Mouse (Mus musculus) liver, embryonic 11.5 days (tissue): ENCODE data around the gene Alk. TPM values are rescaled to one million over a fixed set of nuclear protein-coding genes. Genes with fewer than 3 reads are reported as not detected.

ENCODE experiments used
- ATAC-seq: fragments of 200-750 bp; cut with Nextera tagmentation; replicated peaks from 2 replicates; pipeline ENCODE4 v1.8.0; 2017; ENCODE audit warnings: moderate number of reproducible peaks, mild to moderate bottlenecking, moderate TSS enrichment, moderate library complexity; ENCODE audit not compliant: low FRiP score
- DNase-seq: peaks from one replicate; pipeline ENCODE4 v3.0.0-alpha.2; 2017; ENCODE audit warnings: low spot score
- H3K27ac ChIP-seq: fragments of 300-500 bp; sonication (generic); 2 replicates; pipeline ENCODE4 v1.5.1; 2014; ENCODE audit warnings: mild to moderate bottlenecking, low read depth, low read length, control low read depth
- H3K27me3 ChIP-seq: fragments of 300-500 bp; sonication (generic); replicated peaks from 2 replicates; pipeline ENCODE4 v1.6.1; 2014; ENCODE audit warnings: low read length, mixed read lengths; ENCODE audit not compliant: control insufficient read depth, insufficient read depth
- H3K36me3 ChIP-seq: fragments of 300-500 bp; sonication (generic); 2 replicates; pipeline ENCODE4 v1.6.1; 2014; ENCODE audit warnings: mild to moderate bottlenecking, low read length, moderate library complexity, mixed read lengths; ENCODE audit not compliant: control insufficient read depth, insufficient read depth
- H3K4me1 ChIP-seq: fragments of 300-500 bp; sonication (generic); replicated peaks from 2 replicates; pipeline ENCODE4 v1.6.1; 2014; ENCODE audit warnings: low read length, mixed read lengths; ENCODE audit not compliant: control insufficient read depth, insufficient read depth
- H3K4me2 ChIP-seq: fragments of 300-500 bp; sonication (generic); 2 replicates; pipeline ENCODE4 v1.6.1; 2014; ENCODE audit warnings: mild to moderate bottlenecking, control low read depth, moderate library complexity
- H3K4me3 ChIP-seq: fragments of 300-500 bp; sonication (generic); 2 replicates; pipeline ENCODE4 v1.5.1; 2014; ENCODE audit warnings: low read depth, low read length, control low read depth
- H3K9ac ChIP-seq: fragments of 300-500 bp; sonication (generic); 2 replicates; pipeline ENCODE4 v1.6.1; 2014; ENCODE audit warnings: low read depth, low read length, control low read depth
- H3K9me3 ChIP-seq: fragments of 300-500 bp; sonication (generic); 2 replicates; pipeline ENCODE4 v1.6.1; 2016; ENCODE audit warnings: low read length, inconsistent platforms, mixed read lengths; ENCODE audit not compliant: control insufficient read depth
- WGBS: fragments of 180-500 bp; shearing (Covaris S2); extraction: QIAGEN DNeasy Blood & Tissue Kit; methylation state at CpG from one replicate; pipeline ENCODE4 v1.1.7; 2014; 5-methylcytosine and 5-hydroxymethylcytosine counted together
- polyA plus RNA-seq: library from polyadenylated mRNA; unstranded; fragments of >200 nt; fragmentation: Nextera tagmentation; extraction: Ambion mirVana; gene quantifications from 2 replicates; pipeline ENCODE4 v1.2.1, GENCODE M21; 2014

Alk gene
- polyA plus RNA-seq, 1 experiment from 2014 or later = 0.21 TPM

DNA sequence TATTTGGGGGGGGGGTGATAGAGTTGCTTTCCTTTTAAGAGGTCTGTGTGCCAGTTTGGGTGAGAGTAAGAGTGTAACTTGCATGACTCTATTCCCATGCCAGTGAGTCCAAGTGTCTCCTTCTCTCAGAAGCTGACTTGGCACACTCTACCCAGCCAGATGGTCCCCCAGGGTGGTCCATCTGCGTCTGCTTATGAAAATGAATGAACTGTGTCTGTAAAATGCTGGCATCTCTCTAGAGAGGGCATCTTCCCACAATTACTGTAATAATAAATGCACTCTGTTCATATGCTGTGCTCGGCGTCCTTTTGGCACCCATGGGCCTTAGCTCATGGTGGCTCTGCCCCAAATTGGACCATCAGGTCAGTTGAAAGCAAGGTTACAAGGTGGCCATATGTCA lies 589.2 kb downstream of the Alk start:
- DNase-seq (no peak), ATAC-seq (no peak)
- H3K4me3 ChIP-seq = no peak overlapping the region
- no peaks in the 10 kb centered on the region for H3K27me3 ChIP-seq
- H3K9ac ChIP-seq = no peak overlapping the region
- no peak overlapping the region for H3K4me2 ChIP-seq
- 84% methylated on average over 3 of the region's 3 CpGs for WGBS
- no peaks in the 10 kb centered on the region for H3K4me1 ChIP-seq
- H3K9me3 ChIP-seq = no peaks in the 10 kb centered on the region
- H3K36me3 ChIP-seq = no peaks in the 10 kb centered on the region
- H3K27ac ChIP-seq = no peak overlapping the region

GRCm38 (mm10) chr17:72012775-72013174 lies 591.7 kb downstream of the Alk start:
- no peaks in the 10 kb centered on the region for H3K4me1 ChIP-seq
- 80% methylated on average over 9 of the region's 9 CpGs for WGBS
- no peaks in the 10 kb centered on the region for H3K27me3 ChIP-seq
- no peaks in the 10 kb centered on the region for H3K9me3 ChIP-seq
- H3K9ac ChIP-seq = no peak overlapping the region
- no peak overlapping the region for H3K27ac ChIP-seq
- no peak for DNase-seq
- H3K4me3 ChIP-seq = no peak overlapping the region
- ATAC-seq = no peak
- no peak overlapping the region for H3K4me2 ChIP-seq
- H3K36me3 ChIP-seq = no peaks in the 10 kb centered on the region

DNA sequence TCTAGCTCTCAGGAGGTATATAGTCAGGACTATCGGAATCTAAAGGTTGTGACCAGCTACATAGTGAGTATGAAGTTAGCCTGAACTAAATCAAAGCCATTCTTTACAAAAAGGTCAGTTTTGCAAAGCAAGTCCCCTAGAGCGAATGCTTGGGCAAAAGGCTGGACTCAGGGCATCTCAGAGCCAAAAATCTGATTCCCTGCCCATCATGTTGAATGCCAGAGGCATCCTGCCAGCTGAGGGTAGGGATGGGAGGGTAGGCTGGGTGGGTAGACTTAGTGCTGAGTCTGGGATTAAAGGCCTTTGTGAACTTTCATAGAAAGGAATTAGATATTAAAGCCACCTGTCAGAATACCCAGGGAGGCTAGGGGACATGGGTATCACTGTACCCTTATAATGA lies 594.6 kb downstream of the Alk start:
- ATAC-seq = no peak
- Histone ChIP-seq H3K4me1 (no peaks in the 10 kb centered on the region), H3K27me3 (no peaks in the 10 kb centered on the region), H3K4me3 (no peak overlapping the region), H3K4me2 (no peak overlapping the region), H3K9ac (no peak overlapping the region), H3K9me3 (no peaks in the 10 kb centered on the region), H3K27ac (no peak overlapping the region), H3K36me3 (no peaks in the 10 kb centered on the region)
- DNase-seq = no peak
- 76% methylated on average over 2 of the region's 2 CpGs for WGBS

GRCm38 (mm10) chr17:72008389-72008788 lies 596.0 kb downstream of the Alk start:
- no peaks in the 10 kb centered on the region for H3K36me3 ChIP-seq
- DNase-seq (no peak), ATAC-seq (no peak)
- H3K27me3 ChIP-seq = no peaks in the 10 kb centered on the region
- H3K9me3 ChIP-seq = no peaks in the 10 kb centered on the region
- no peak overlapping the region for H3K9ac ChIP-seq
- no peak overlapping the region for H3K4me2 ChIP-seq
- 71% methylated on average over 5 of the region's 5 CpGs for WGBS
- H3K27ac ChIP-seq = no peak overlapping the region
- H3K4me1 ChIP-seq = no peaks in the 10 kb centered on the region
- no peak overlapping the region for H3K4me3 ChIP-seq

DNA sequence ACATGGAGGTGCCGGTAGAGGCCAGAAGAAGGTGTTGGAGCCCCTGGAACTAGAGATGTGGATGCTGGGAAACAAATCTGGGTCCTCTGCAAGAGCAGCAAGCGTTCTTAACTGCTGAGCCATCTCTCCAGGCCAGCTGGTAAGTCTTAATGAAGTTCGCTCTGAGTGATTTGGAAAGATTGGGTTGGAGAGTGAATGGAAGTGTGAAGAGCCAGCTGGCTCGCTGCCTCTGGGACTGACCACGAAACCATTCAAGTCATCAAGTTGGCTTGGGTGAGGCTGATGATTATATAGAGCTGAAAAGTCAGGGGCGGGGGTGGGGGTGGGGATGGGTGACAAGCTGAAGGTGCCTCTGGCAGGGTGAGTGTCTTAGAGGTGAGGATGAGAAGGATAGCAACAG lies 599.1 kb downstream of the Alk start:
- H3K4me1 ChIP-seq = no peaks in the 10 kb centered on the region
- H3K27ac ChIP-seq = no peak overlapping the region
- no peaks in the 10 kb centered on the region for H3K9me3 ChIP-seq
- 68% methylated on average over 6 of the region's 6 CpGs for WGBS
- DNase-seq = no peak
- no peaks in the 10 kb centered on the region for H3K27me3 ChIP-seq
- no peak overlapping the region for H3K4me2 ChIP-seq
- ATAC-seq = no peak
- H3K9ac ChIP-seq = no peak overlapping the region
- H3K36me3 ChIP-seq = no peaks in the 10 kb centered on the region
- no peak overlapping the region for H3K4me3 ChIP-seq

DNA sequence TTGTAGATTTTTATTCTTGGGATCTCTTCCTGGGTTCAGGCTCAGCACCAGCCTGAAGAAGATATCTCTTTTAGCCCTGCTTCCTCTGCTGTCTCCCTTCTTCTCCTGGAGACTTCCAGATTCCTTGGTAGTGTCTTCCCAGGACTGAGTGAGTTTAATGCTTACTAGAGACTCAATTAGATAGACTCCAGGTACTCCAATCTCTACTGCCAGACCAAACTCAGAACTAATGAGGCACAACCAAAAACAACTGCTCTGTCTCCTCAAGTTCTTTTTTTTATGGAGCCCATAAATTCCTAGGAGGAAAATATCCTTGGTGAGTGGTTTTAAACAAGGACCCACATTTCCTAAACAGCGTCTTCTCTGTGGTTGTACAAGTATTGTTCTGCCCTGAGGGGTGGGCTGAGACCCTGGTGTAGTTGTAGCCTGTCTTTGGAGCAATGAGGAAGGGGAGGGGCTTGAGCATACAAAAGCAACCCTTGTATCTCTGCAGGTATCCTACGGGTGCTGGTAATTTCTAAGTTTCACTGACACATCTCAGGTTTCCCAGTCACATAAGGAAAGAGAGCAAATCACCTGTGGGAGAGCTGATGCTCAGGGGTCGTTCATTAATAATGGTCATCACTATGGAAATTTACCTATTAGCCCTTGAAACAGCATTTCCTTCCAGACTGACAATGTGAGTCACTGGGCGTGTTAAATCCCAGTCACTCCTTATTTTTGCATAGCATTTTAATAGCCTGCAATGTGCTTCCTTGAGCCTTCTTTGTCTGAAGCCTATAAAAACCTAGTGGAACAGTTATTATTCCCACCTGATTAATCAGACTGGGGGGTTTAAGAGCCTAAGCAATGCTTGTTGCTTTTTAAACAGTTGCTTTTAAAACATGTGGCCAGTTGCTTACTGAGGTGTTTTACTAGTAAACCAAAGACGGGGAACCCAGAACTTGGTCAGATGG lies 604.6 kb downstream of the Alk start:
- Histone ChIP-seq H3K9me3 (no peaks in the 10 kb centered on the region), H3K36me3 (no peaks in the 10 kb centered on the region), H3K27me3 (no peaks in the 10 kb centered on the region), H3K4me2 (no peak overlapping the region), H3K9ac (no peak overlapping the region), H3K27ac (no peak overlapping the region), H3K4me3 (no peak overlapping the region), H3K4me1 (no peaks in the 10 kb centered on the region)
- DNase-seq (no peak), ATAC-seq (no peak)
- 71% methylated on average over 5 of the region's 5 CpGs for WGBS

DNA sequence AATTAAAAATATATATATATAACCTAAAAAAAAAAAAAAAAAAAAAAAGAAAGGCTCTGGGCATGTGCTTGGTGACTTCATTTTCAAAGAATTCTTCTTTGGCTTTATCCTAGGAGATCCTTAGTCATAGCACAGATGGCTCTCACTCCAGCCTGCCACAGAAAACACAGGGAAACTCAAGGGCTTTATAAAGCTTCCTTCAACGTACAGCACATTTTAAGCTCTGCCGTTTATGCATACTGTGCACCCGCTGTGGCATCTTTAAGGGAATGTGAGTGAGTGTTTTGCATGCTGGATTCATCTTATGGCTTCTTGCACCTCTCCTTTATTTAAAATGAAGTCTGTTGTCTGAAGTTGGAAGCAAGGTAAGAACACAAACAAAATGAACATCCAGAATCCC lies 606.7 kb downstream of the Alk start:
- no peak overlapping the region for H3K9ac ChIP-seq
- H3K27me3 ChIP-seq = no peaks in the 10 kb centered on the region
- H3K4me3 ChIP-seq = no peak overlapping the region
- no peaks in the 10 kb centered on the region for H3K9me3 ChIP-seq
- no peak for ATAC-seq
- DNase-seq = no peak
- 91% methylated on average over 3 of the region's 3 CpGs for WGBS
- no peak overlapping the region for H3K27ac ChIP-seq
- no peaks in the 10 kb centered on the region for H3K4me1 ChIP-seq
- H3K36me3 ChIP-seq = no peaks in the 10 kb centered on the region
- no peak overlapping the region for H3K4me2 ChIP-seq

DNA sequence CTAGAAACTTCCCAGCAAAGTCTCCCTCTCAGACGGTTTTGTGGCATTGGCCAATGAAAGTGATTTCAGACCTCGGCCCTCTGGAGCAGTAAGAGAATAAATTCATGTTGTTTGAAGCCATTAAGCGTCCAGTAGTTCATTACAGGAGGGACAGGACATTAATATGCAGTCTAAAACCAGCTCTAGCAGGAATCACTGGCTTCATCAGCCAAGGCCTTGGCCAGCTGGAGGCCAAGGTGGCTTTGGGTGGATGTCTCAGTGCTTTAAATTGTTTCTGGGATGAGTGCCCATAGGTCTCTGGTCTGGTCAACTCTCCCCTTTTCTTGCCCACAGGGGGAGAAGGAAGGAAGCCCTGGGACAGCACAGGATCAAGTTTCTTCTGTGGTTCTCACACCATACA lies 608.9 kb downstream of the Alk start:
- DNase-seq = no peak
- no peak for ATAC-seq
- Histone ChIP-seq H3K9ac (no peak overlapping the region), H3K27me3 (no peaks in the 10 kb centered on the region), H3K9me3 (no peaks in the 10 kb centered on the region), H3K36me3 (no peaks in the 10 kb centered on the region), H3K4me2 (no peak overlapping the region), H3K27ac (no peak overlapping the region), H3K4me3 (no peak overlapping the region), H3K4me1 (no peaks in the 10 kb centered on the region)
- WGBS = 78% methylated on average over 3 of the region's 3 CpGs

GRCm38 (mm10) chr17:71994144-71994543 lies 610.3 kb downstream of the Alk start:
- no peak for ATAC-seq
- Histone ChIP-seq H3K4me2 (no peak overlapping the region), H3K4me1 (no peaks in the 10 kb centered on the region), H3K9ac (no peak overlapping the region), H3K9me3 (no peaks in the 10 kb centered on the region), H3K36me3 (no peaks in the 10 kb centered on the region), H3K4me3 (no peak overlapping the region), H3K27me3 (no peaks in the 10 kb centered on the region), H3K27ac (no peak overlapping the region)
- 81% methylated on average over 1 of the region's 1 CpGs for WGBS
- DNase-seq = no peak
